Mouse (Mus musculus) adipocyte (in vitro differentiated cells): ENCODE measurements at regions not wholly inside any gene's neighbourhood (a gene's known extent, or its start where the extent isn't known, plus 50 kb on each side); places are given as distances from the start of the nearest gene placed in this dataset.

ENCODE experiments used
- DNase-seq: peaks from one replicate; pipeline ENCODE4 v3.0.0-alpha.2; 2016; ENCODE audit warnings: low spot score

GRCm38 (mm10) chrX:47726285-47726684 lies 166.5 kb downstream of the Smarca1 start:
- DNase-seq = no peak

- DNase-seq = peak; percentile 56
Measured at GRCm38 (mm10) chrX:47703080-47703479, 189.7 kb downstream of the Smarca1 start.

- no peak for DNase-seq
Measured at GRCm38 (mm10) chrX:47668778-47669177, 224.0 kb downstream of the Smarca1 start.

- no peak for DNase-seq
Measured at GRCm38 (mm10) chrX:47646523-47646922, 246.3 kb downstream of the Smarca1 start.

- no peak for DNase-seq
Measured at GRCm38 (mm10) chrX:47641191-47641590, 251.6 kb downstream of the Smarca1 start.

- DNase-seq = no peak
Measured at GRCm38 (mm10) chrX:47638831-47639316, 253.9 kb downstream of the Smarca1 start.

- no peak for DNase-seq
Measured at GRCm38 (mm10) chrX:47622881-47623613, 269.7 kb downstream of the Smarca1 start.

- no peak for DNase-seq
Measured at GRCm38 (mm10) chrX:47612364-47612763, 280.4 kb downstream of the Smarca1 start.
